Mouse (Mus musculus): ENCODE measurements at regions not wholly inside any gene's neighbourhood (a gene's known extent, or its start where the extent isn't known, plus 50 kb on each side); places are given as distances from the start of the nearest gene placed in this dataset.

GRCm38 (mm10) chr5:112155051-112155450, 97.3 kb downstream of the Cryba4 start:
- no peak for TF ChIP-seq CTCF (IDR thresholded peaks at IDR 0.05; ENCODE audit: low read depth)
- no peak for TF ChIP-seq EP300 (IDR thresholded peaks at IDR 0.05; ENCODE audit: low read depth)

Measured in liver, postnatal 0 days (tissue).